Mouse (Mus musculus) cerebellum, adult 8-10 months (tissue): ENCODE data around the gene Tctn3.

ENCODE experiments used
- DNase-seq: peaks from one replicate; pipeline ENCODE4 v3.0.0; 2022

The Tctn3 gene

DNA sequence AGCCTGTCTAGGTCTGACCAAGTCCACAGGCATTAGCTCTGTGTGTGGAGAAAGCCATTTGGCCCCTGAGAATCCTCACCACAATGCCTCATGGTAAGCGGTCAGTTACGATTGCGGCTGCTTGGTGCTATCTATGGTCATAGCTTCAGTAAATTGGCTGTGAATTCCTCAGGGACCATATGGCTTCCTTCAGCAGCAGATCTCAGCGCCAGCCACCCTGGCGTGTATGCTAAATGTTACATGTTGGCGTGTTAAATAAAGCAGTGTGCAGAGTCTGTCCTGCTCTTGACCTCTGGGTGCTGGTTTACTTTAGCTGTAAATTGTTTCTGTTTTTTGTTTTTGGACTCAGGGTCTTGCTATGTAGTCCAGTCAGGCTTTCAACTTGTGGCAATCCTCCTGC, 58.2 kb downstream of the Tctn3 start:
- no peak for DNase-seq

- DNase-seq: no peak
These were observed 58.8 kb downstream of the Tctn3 start for GRCm38 (mm10) chr19:40553014-40553789.

- no peak for DNase-seq
These were observed 62.4 kb downstream of the Tctn3 start for GRCm38 (mm10) chr19:40549516-40550135.

DNA sequence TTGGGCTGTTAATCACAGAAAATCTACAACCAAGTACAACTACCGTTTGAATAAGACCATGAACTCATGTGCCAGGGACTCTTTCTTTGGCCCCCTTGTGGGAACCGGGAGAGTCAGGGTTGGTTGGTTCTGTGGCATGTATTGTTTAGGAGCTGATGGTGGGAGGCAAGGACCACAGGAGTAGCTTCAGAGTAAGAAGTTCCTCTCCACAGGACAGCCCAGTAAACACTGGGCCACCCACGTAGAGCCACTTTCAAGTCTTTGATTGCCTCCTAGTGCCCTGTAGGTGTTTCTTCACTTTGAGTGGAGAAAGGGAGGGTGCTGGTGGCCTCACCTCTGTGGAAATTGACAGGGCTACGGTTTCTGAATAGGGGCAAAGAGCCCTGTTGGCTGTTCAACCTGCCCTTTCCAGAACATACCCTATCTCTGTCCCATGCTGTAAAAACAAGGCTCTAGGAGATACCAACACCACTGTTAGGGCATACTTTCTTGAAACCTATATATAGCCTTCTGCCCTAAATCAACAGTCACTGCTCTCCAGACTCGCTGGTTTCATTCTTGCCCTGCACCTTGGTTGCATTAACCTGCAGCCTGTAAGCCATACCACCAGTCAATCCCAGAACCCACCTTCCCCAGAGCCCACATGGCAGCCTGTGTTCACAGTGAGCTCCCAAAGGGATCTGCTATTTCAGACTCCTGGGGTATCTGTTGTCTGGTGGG, 63.1 kb downstream of the Tctn3 start:
- DNase-seq: no peak

DNA sequence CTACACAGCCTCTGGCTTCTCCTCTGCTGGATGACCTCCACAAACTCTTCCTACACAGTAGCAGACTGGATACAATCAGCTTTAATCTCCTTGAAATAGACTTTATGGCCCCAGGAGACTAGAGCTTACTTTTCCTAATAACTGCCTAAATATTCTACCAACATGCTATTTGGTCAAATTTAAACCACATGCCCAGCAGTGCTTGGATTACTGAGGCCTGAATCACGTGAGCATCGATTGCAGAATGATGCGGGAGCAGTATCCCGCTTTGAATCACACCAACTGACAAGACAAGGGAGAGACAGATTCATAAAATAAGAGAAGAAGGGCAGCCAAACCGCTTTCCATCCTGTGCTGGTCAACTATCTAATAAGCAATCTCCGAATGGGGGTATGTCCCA, 63.6 kb downstream of the Tctn3 start:
- no peak for DNase-seq
